Mouse (Mus musculus) embryo, embryonic 11 days (tissue): ENCODE results near the gene Galr2.

Experiments used
- DNase-seq: peaks from one replicate; pipeline ENCODE4 v3.0.0-alpha.2; 2015

The Galr2 gene

GRCm38 (mm10) chr11:116307762-116308531, 27.2 kb downstream of the Galr2 start:
- DNase-seq: no peak

- no peak for DNase-seq
Measured at GRCm38 (mm10) chr11:116309601-116310000, 28.9 kb downstream of the Galr2 start.

GRCm38 (mm10) chr11:116311169-116311568, 30.4 kb downstream of the Galr2 start:
- no peak for DNase-seq

GRCm38 (mm10) chr11:116312359-116312758, 31.6 kb downstream of the Galr2 start:
- DNase-seq: peak; percentile 47

GRCm38 (mm10) chr11:116318719-116319659, 38.2 kb downstream of the Galr2 start:
- DNase-seq: peak; percentile 90

GRCm38 (mm10) chr11:116326963-116327603, 46.3 kb downstream of the Galr2 start:
- DNase-seq: no peak

GRCm38 (mm10) chr11:116329314-116330210, 48.8 kb downstream of the Galr2 start:
- peak; percentile 46 for DNase-seq

- no peak for DNase-seq
Measured at GRCm38 (mm10) chr11:116330211-116330518, 49.4 kb downstream of the Galr2 start.

GRCm38 (mm10) chr11:116332232-116332982, 51.7 kb downstream of the Galr2 start:
- DNase-seq: peak; percentile 66

GRCm38 (mm10) chr11:116332983-116333270, 52.2 kb downstream of the Galr2 start:
- DNase-seq: no peak
